Mouse (Mus musculus) liver, adult (tissue): ENCODE results near the gene Ifitm5.

Source experiments
- GATA4 ChIP-seq: IDR thresholded peaks from 2 replicates; pipeline ENCODE4 v1.6.1; 2014; ENCODE audit warnings: mild to moderate bottlenecking, low read length; ENCODE audit not compliant: insufficient replicate concordance

Ifitm5 gene

DNA sequence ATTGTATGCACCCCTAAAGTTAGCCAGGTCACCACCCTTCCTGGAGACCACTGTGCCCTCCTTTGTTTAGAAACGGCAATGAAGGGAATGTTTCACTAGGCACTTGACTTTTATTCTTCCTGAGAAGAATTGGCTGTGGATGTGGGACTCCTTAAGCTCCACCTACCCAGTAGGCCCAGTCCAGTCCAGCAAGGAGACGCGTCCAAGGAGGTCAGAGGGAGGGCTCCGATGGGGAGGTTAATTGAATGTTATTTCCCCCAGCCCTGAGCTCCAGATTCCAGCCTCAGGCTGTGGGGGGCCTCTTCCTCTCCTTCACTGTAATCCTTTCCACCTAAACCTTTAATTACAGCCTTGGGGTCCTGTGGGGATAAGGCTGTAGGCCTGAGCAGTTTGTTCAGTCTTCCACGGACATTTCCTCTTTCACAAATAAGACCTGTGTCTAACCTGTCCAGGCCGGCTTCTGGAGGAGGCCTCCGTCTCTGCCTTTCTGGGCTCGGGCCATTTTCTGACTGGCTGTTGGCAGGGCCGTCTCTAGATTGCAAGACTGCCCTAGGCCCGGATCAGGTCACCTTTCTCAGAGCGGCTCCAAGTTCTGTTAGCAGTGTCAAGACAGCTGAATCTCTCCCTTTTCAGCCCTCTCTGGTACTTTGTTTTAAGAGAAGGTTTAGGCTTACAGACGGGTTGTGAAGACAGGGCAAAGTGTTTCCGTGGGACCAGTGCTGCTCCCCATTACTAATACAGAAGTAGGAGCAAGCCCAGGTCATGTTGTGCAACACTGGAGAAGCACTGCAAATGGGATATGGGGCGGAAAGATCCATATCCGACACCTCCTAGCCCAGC lies 47.8 kb downstream of the Ifitm5 start:
- TF ChIP-seq GATA4, result no peak

DNA sequence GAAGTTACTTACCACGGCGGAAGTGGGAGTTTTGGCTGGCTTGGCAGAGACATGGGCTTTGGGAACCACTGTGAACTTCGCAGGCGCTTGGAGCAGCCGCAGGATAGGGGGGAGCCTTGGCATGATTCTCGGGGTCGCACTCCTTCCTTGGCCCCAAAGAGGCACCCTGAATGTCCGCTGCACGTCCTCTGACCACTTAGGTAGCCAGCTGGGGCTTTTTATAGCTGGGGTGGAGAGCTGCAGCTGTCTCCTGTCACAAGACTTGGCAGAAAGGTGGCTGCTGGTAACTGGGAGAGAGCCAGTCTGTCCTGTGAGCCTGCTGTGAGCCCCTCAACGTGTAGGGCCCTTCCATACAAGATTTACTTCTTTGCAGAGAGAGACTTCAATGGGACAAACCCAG lies 49.9 kb downstream of the Ifitm5 start, which contains the start of gene Cox8b:
TSS of gene Cox8b (minus strand) at position 227 of the 400 bp plus-strand sequence.
- no peak for TF ChIP-seq GATA4

DNA sequence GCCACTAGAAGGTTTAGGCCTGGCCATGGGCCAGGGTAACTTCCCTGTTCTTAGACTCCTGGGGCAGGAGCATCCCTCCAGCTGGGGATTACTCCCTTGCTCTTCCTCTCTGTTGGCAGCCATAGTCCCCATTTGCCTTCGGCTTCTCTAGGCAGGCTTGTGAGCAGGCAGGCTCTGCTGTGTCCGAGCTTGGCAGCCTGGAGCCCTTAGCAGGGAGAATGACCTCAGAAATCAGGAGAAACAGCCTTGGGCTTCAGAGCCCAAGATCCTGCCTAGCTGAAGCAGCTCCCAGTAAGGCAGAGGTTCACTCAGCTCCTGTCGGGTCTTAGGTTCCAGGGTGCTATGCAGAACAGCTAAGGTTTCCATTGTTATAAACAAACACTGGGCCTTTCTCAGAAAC lies 51.0 kb downstream of the Ifitm5 start:
- no peak for TF ChIP-seq GATA4
